Mouse (Mus musculus) erythroblast, adult 5-6 weeks (primary cell): ENCODE results near the gene Pla2g4b. TPM values are rescaled to one million over a fixed set of nuclear protein-coding genes. Genes with fewer than 3 reads are reported as not detected.

Experiments
- ATAC-seq: replicated peaks from 2 replicates; pipeline ENCODE4 v1.8.0; 2016; ENCODE audit warnings: moderate number of reproducible peaks, mild to moderate bottlenecking, moderate TSS enrichment, inconsistent platforms; ENCODE audit not compliant: poor library complexity, low FRiP score, severe bottlenecking
- total RNA-seq, 2 experiments: library from RNA; stranded (forward) in 1 of 2; stranded (reverse) in 1 of 2; fragments of 150-400 nt in 1 of 2; fragments of 200-764, 138-1000 nt in 1 of 2; gene quantifications; 2 replicates each; pipeline versions ENCODE4 v1.2.3 to v1.2.4; 2015 to 2017; ENCODE audit warnings: low replicate concordance in 2 of 2

The Pla2g4b gene
- total RNA-seq, 2 experiments from 2014 or later = 3.0 TPM; not detected in 1

- ATAC-seq = no peak
Observed at GRCm38 (mm10) chr2:120058818-120059217, 25.6 kb downstream of the Pla2g4b start.

- no peak for ATAC-seq
Observed at GRCm38 (mm10) chr2:120059466-120059865, 26.2 kb downstream of the Pla2g4b start.

- no peak for ATAC-seq
Observed at GRCm38 (mm10) chr2:120060190-120060589, 27.0 kb downstream of the Pla2g4b start.

GRCm38 (mm10) chr2:120060651-120061050 is 27.4 kb downstream of the Pla2g4b start:
- no peak for ATAC-seq

GRCm38 (mm10) chr2:120062248-120062647 is 29.0 kb downstream of the Pla2g4b start:
- no peak for ATAC-seq

GRCm38 (mm10) chr2:120064639-120065038 is 31.4 kb downstream of the Pla2g4b start:
- no peak for ATAC-seq

- no peak for ATAC-seq
Observed at GRCm38 (mm10) chr2:120065243-120065642, 32.0 kb downstream of the Pla2g4b start.

- no peak for ATAC-seq
Observed at GRCm38 (mm10) chr2:120066224-120066623, 33.0 kb downstream of the Pla2g4b start.

- no peak for ATAC-seq
Observed at GRCm38 (mm10) chr2:120068555-120069465, 35.6 kb downstream of the Pla2g4b start.

- ATAC-seq = no peak
Observed at GRCm38 (mm10) chr2:120069466-120069990, 36.3 kb downstream of the Pla2g4b start.

- ATAC-seq = no peak
Observed at GRCm38 (mm10) chr2:120074096-120074495, 40.9 kb downstream of the Pla2g4b start.

- no peak for ATAC-seq
Observed at GRCm38 (mm10) chr2:120076076-120076705, 43.0 kb downstream of the Pla2g4b start.

- ATAC-seq = no peak
Observed at GRCm38 (mm10) chr2:120082416-120082815, 49.2 kb downstream of the Pla2g4b start.

- ATAC-seq = no peak
Observed at GRCm38 (mm10) chr2:120084593-120085361, 51.6 kb downstream of the Pla2g4b start.

GRCm38 (mm10) chr2:120086038-120086437 is 52.8 kb downstream of the Pla2g4b start:
- ATAC-seq = no peak

- no peak for ATAC-seq
Observed at GRCm38 (mm10) chr2:120087391-120087790, 54.2 kb downstream of the Pla2g4b start.

GRCm38 (mm10) chr2:120087897-120088296 is 54.7 kb downstream of the Pla2g4b start:
- no peak for ATAC-seq

GRCm38 (mm10) chr2:120090979-120091378 is 57.8 kb downstream of the Pla2g4b start:
- no peak for ATAC-seq
